Mouse (Mus musculus) right cerebral cortex, adult 2 months (tissue): ENCODE measurements at regions not wholly inside any gene's neighbourhood (a gene's known extent, or its start where the extent isn't known, plus 50 kb on each side); places are given as distances from the start of the nearest gene placed in this dataset.

Source experiments
- DNase-seq, 2 experiments: peaks; one replicate each; pipeline ENCODE4 v3.0.0; 2021 to 2022; ENCODE audit warnings: low spot score in 2 of 2

GRCm38 (mm10) chr15:5414401-5414800, 170.4 kb upstream of the Ptger4 start:
- no peak for DNase-seq

- no peak for DNase-seq
Measured at GRCm38 (mm10) chr15:5416031-5416430, 172.0 kb upstream of the Ptger4 start.

- DNase-seq, result no peak
Measured at GRCm38 (mm10) chr15:5426641-5427040, 182.7 kb upstream of the Ptger4 start.

- DNase-seq, result no peak
Measured at GRCm38 (mm10) chr15:5427319-5428048, 183.5 kb upstream of the Ptger4 start.

- DNase-seq, result no peak
Measured at GRCm38 (mm10) chr15:5432018-5432417, 188.0 kb upstream of the Ptger4 start.

GRCm38 (mm10) chr15:5437020-5437419, 193.0 kb upstream of the Ptger4 start:
- DNase-seq, result no peak

GRCm38 (mm10) chr15:5446040-5446755, 202.2 kb upstream of the Ptger4 start:
- no peak for DNase-seq

- DNase-seq, result no peak
Measured at GRCm38 (mm10) chr15:5446756-5447314, 202.8 kb upstream of the Ptger4 start.

GRCm38 (mm10) chr15:5447707-5448496, 203.9 kb upstream of the Ptger4 start:
- DNase-seq, result no peak

GRCm38 (mm10) chr15:5459083-5459482, 215.1 kb upstream of the Ptger4 start:
- no peak for DNase-seq

GRCm38 (mm10) chr15:5459580-5459979, 215.6 kb upstream of the Ptger4 start:
- no peak for DNase-seq

- no peak for DNase-seq
Measured at GRCm38 (mm10) chr15:5462651-5463050, 218.7 kb upstream of the Ptger4 start.

GRCm38 (mm10) chr15:5464732-5465131, 220.7 kb upstream of the Ptger4 start:
- no peak for DNase-seq

- no peak for DNase-seq
Measured at GRCm38 (mm10) chr15:5468535-5469073, 224.6 kb upstream of the Ptger4 start.

- no peak for DNase-seq
Measured at GRCm38 (mm10) chr15:5475389-5475995, 231.5 kb upstream of the Ptger4 start.

GRCm38 (mm10) chr15:5493286-5493685, 249.3 kb upstream of the Ptger4 start:
- DNase-seq, result no peak

- DNase-seq, result no peak
Measured at GRCm38 (mm10) chr15:5495187-5495849, 251.3 kb upstream of the Ptger4 start.

GRCm38 (mm10) chr15:5495954-5496353, 252.0 kb upstream of the Ptger4 start:
- DNase-seq, result no peak

GRCm38 (mm10) chr15:5504502-5504901, 260.5 kb upstream of the Ptger4 start:
- no peak for DNase-seq

- DNase-seq, result no peak
Measured at GRCm38 (mm10) chr15:5506848-5507544, 263.0 kb upstream of the Ptger4 start.
